29 mouse cellular contexts compared by ENCODE assay signal in the genomic region with DNA sequence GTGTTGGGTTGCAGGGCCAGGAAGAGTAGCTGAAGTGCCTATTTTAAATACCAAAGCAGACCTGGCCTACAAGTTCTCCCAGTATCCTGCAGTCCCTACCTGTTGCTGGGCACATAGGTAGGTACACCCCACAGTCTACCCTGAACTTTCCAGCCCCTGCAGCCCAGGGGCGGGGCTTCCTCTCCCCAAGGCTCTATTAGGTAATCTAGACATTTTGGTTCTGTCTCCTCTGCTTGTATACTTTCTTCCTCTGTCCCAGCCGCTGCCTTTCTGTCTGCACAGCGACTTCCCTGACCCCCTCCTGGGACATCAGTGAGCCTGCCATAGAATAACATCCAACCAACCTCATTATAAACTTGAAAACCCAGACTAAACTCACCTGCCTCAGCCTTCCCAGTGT. TPM values are rescaled to one million over a fixed set of nuclear protein-coding genes. Genes with fewer than 3 reads are reported as not detected.
DNase-seq lines count a peak whose midpoint lies in the region; ATAC-seq and TF ChIP-seq lines count a peak whose summit lies in the region.
"Had no signal": no experiment of that assay in that cellular context is flagged by ENCODE, and none has a peak within 500 bp of the region (broad histone marks: within the 10 kb centered on the region; RNA-seq: fewer than 3 reads in every experiment).

No protein-coding gene starts in this region.

- no peak overlapping the region for H3K4me2 ChIP-seq in lung, embryonic 14.5 days
- H3K4me2 ChIP-seq: forebrain, embryonic 12.5 days; heart, embryonic 13.5 days; hindbrain, embryonic 15.5 days; liver, embryonic 11.5 days; neural tube, embryonic 15.5 days; stomach, embryonic 15.5 days had no signal

- 70% methylated on average over 3 of the region's 3 CpGs for WGBS in lung, embryonic 14.5 days

- H3K36me3 ChIP-seq in lung, embryonic 14.5 days (ENCODE audit: insufficient read depth): peaks cover 66% of the 10 kb centered on the region
- H3K36me3 ChIP-seq in E14TG2a.4 (ENCODE audit: insufficient read depth, low read length): peaks cover 76% of the 10 kb centered on the region

- H3K4me1 ChIP-seq in lung, embryonic 14.5 days (ENCODE audit: insufficient read depth): peaks cover 10% of the 10 kb centered on the region
- peaks cover 75% of the 10 kb centered on the region for H3K4me1 ChIP-seq in E14TG2a.4 (replicated peaks; ENCODE audit: low read depth, low read length)
- H3K4me1 ChIP-seq: forebrain, embryonic 12.5 days; hindbrain, embryonic 15.5 days had no signal

- no peak overlapping the region for H3K9ac ChIP-seq in lung, embryonic 14.5 days
- H3K9ac ChIP-seq: forebrain, embryonic 12.5 days; forebrain, postnatal 0 days; heart, embryonic 13.5 days; hindbrain, embryonic 15.5 days; neural tube, embryonic 15.5 days; stomach, embryonic 15.5 days had no signal

- DNase-seq in cerebellum, adult 9-11 months: peak; percentile 52
- DNase-seq in cerebellum, postnatal 14 days: no peak
- peak; percentile 26 for DNase-seq in lung, embryonic 14.5 days
- DNase-seq in lung, postnatal 36 days: no peak
- peak; percentile 29 for DNase-seq in NIH3T3 (ENCODE audit: low read depth)
- no peak for DNase-seq in right cerebral cortex, postnatal 14 days
- DNase-seq: adrenal gland, postnatal 10 days; cerebellum, adult 11 months; cerebellum, postnatal 36 days; embryo, embryonic 11 days; forebrain, postnatal 0 days; heart, adult 2 months; heart, postnatal 10 days; kidney, adult 11 months; kidney, postnatal 25 days; midbrain, embryonic 14.5 days; retina, postnatal 1 day; right cerebral cortex, postnatal 25 days had no signal

- peak overlapping the region; percentile 75 for H3K27ac ChIP-seq in lung, embryonic 14.5 days (ENCODE audit: low read depth)
- H3K27ac ChIP-seq: forebrain, embryonic 12.5 days; heart, adult 2 months; heart, embryonic 13.5 days; hindbrain, embryonic 10.5 days; hindbrain, embryonic 15.5 days; macrophage; neural tube, embryonic 15.5 days; stomach, embryonic 15.5 days had no signal

- H3K4me3 ChIP-seq in lung, embryonic 14.5 days (ENCODE audit: low read depth, low read length): no peak overlapping the region
- H3K4me3 ChIP-seq in E14TG2a.4 (replicated peaks; ENCODE audit: low read length): 0 out of 2 replicates have a peak overlapping the region, but pooled peaks have one; percentile 4
- H3K4me3 ChIP-seq: forebrain, embryonic 12.5 days; heart, adult 2 months; heart, embryonic 13.5 days; hindbrain, embryonic 10.5 days; hindbrain, embryonic 15.5 days; neural tube, embryonic 15.5 days; stomach, embryonic 15.5 days had no signal

- no peak for ATAC-seq in lung, embryonic 14.5 days (ENCODE audit: insufficient read depth)
- ATAC-seq: CD4-positive, CD25-positive, alpha-beta regulatory T cell, adult 4 months; forebrain, postnatal 0 days; inflammation-experienced regulatory T-cells, adult 6 months had no signal

- no peaks in the 10 kb centered on the region for H3K27me3 ChIP-seq in lung, embryonic 14.5 days (ENCODE audit: insufficient read depth, low read length)
- H3K27me3 ChIP-seq in E14TG2a.4 (ENCODE audit: insufficient read depth, low read length): no peaks in the 10 kb centered on the region
- H3K27me3 ChIP-seq: forebrain, embryonic 12.5 days; heart, embryonic 13.5 days; hindbrain, embryonic 15.5 days; neural tube, embryonic 15.5 days; stomach, embryonic 15.5 days had no signal

- no peaks in the 10 kb centered on the region for H3K9me3 ChIP-seq in lung, embryonic 14.5 days (ENCODE audit: low read depth, low read length)
- H3K9me3 ChIP-seq in E14TG2a.4 (ENCODE audit: low read length): no peaks in the 10 kb centered on the region
- H3K9me3 ChIP-seq: forebrain, embryonic 12.5 days; heart, embryonic 13.5 days; hindbrain, embryonic 10.5 days; hindbrain, embryonic 15.5 days; neural tube, embryonic 15.5 days; stomach, embryonic 15.5 days had no signal

- TF ChIP-seq CTCF in lung, embryonic 14.5 days (IDR thresholded peaks at IDR 0.05; ENCODE audit: low read depth): no peak
- TF ChIP-seq CTCF in E14TG2a.4 (conservative IDR thresholded peaks at IDR 0.05; ENCODE audit: low read length): no peak

RNA-seq across cellular contexts. Expression of a gene that starts 9.7 kb away (rescaled TPM):
- 159 and 173 TPM in 2 replicates for polyA plus RNA-seq in lung, embryonic 14.5 days (2014; fragmentation: Nextera tagmentation; extraction: Ambion mirVana)

RNA-seq across cellular contexts. Expression of a gene that starts 27.1 kb away (rescaled TPM):
- 24.2 and 24.4 TPM in 2 replicates for polyA plus RNA-seq in lung, embryonic 14.5 days (2014; fragmentation: Nextera tagmentation; extraction: Ambion mirVana)

RNA-seq across cellular contexts. Expression of a gene that starts 48.2 kb away (rescaled TPM):
- 16.4 TPM in 2 replicates for polyA plus RNA-seq in lung, embryonic 14.5 days (2014; fragmentation: Nextera tagmentation; extraction: Ambion mirVana)
- polyA plus RNA-seq: CD4-positive, CD25-positive, alpha-beta regulatory T cell, adult 4 months; inflammation-experienced regulatory T-cells, adult 6 months had no signal

Comparison
In these comparisons a context has a peak if more than half of its experiments do, and no peak if none do; other contexts are left out.
1. DNase-seq: peak in cerebellum, adult 9-11 months (single experiment), lung, embryonic 14.5 days (single experiment) and NIH3T3 (single experiment); none in cerebellum, postnatal 14 days (0 of 2), lung, postnatal 36 days (single experiment) and right cerebral cortex, postnatal 14 days (single experiment).